Mouse (Mus musculus): ENCODE results near the gene Pi4ka. TPM values are rescaled to one million over a fixed set of nuclear protein-coding genes. Genes with fewer than 3 reads are reported as not detected.

The Pi4ka gene
- polyA plus RNA-seq, 1 experiment from 2014 or later, result 7.3 TPM

GRCm38 (mm10) chr16:17331116-17331515 lies 75.0 kb downstream of the Pi4ka start, which contains the start of gene Serpind1:
Gene Serpind1 (plus strand): TSS chr16:17331371.
- Histone ChIP-seq H3K4me2 (ENCODE audit: low read depth, low read length) (peak within 1 kb of the TSS; percentile 66), H3K9me3 (ENCODE audit: low read length) (no peaks in the 10 kb centered on the region), H3K27me3 (ENCODE audit: insufficient read depth, low read length) (no peaks in the 10 kb centered on the region), H3K4me3 (ENCODE audit: low read depth, low read length) (peak within 1 kb of the TSS; percentile 37), H3K36me3 (replicated peaks; ENCODE audit: insufficient read depth, low read length) (peaks cover 7% of the 10 kb centered on the region), H3K27ac (ENCODE audit: low read depth) (peak within 1 kb of the TSS; percentile 72), H3K9ac (replicated peaks) (0 out of 2 replicates have a peak within 1 kb of the TSS, but pooled peaks have one; percentile 16), H3K4me1 (ENCODE audit: insufficient read depth) (no peaks in the 10 kb centered on the region; the same call in 1 of the 2 replicates)
- ATAC-seq, result peak; percentile 86
- TF ChIP-seq EP300 (IDR thresholded peaks at IDR 0.05; ENCODE audit: low read depth) (no peak), CTCF (IDR thresholded peaks at IDR 0.05; ENCODE audit: low read depth) (no peak)
- 67% methylated on average over 2 of the region's 2 CpGs for WGBS (ENCODE audit: insufficient replicate concordance)
- DNase-seq, result no peak

DNA sequence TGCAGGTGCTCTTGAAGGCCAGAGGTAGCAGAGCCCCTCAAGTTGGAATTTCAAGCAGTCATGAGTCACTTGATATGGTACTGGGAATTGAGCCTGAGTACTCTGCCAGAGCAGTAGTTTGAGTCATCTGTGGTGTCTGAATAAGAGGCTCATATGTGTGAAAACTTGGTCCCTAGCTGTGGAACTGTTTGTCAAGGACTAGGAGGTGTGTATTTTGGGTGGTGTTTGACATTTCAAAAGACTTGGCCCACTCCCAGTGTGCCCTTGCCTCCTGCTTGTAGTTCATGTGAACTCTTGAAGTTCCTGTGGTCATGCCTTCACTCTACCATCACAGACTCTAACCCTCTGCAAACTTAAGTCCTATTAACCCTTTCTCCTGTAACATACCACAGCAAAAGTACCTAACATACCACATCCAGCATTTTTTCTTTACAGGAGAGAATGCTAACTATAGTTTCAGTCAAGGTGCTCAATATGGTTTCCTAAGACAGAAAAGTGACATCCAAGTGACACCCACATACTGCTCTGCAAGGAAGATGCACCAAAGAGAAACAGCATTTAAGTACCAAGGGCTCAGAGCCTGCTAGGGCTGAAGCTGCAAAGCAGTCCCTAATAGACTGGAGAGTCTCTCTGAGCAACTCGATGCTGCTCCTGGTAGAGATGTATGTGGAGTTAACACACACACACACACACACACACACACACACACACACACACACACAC lies 76.1 kb downstream of the Pi4ka start:
- Histone ChIP-seq H3K27me3 (ENCODE audit: insufficient read depth, low read length) (no peaks in the 10 kb centered on the region), H3K4me1 (ENCODE audit: insufficient read depth) (no peaks in the 10 kb centered on the region; the same call in 1 of the 2 replicates), H3K4me3 (ENCODE audit: low read depth, low read length) (no peak overlapping the region), H3K27ac (ENCODE audit: low read depth) (no peak overlapping the region), H3K9me3 (ENCODE audit: low read length) (no peaks in the 10 kb centered on the region), H3K4me2 (ENCODE audit: low read depth, low read length) (no peak overlapping the region), H3K9ac (replicated peaks) (no peak overlapping the region), H3K36me3 (replicated peaks; ENCODE audit: insufficient read depth, low read length) (peaks cover under 1% of the 10 kb centered on the region; the same call in 1 of the 2 replicates)
- TF ChIP-seq CTCF (IDR thresholded peaks at IDR 0.05; ENCODE audit: low read depth) (no peak), EP300 (IDR thresholded peaks at IDR 0.05; ENCODE audit: low read depth) (no peak)
- ATAC-seq (peak; percentile 22; the same call in 1 of the 2 replicates), DNase-seq (no peak)
- 71% methylated on average over 1 of the region's 1 CpGs for WGBS (ENCODE audit: insufficient replicate concordance)

- Histone ChIP-seq H3K9ac (replicated peaks) (no peak overlapping the region), H3K36me3 (replicated peaks; ENCODE audit: insufficient read depth, low read length) (peaks cover 3% of the 10 kb centered on the region; the same call in 1 of the 2 replicates), H3K4me2 (ENCODE audit: low read depth, low read length) (no peak overlapping the region), H3K4me3 (ENCODE audit: low read depth, low read length) (no peak overlapping the region), H3K4me1 (ENCODE audit: insufficient read depth) (no peaks in the 10 kb centered on the region), H3K9me3 (ENCODE audit: low read length) (no peaks in the 10 kb centered on the region), H3K27ac (ENCODE audit: low read depth) (no peak overlapping the region), H3K27me3 (ENCODE audit: insufficient read depth, low read length) (no peaks in the 10 kb centered on the region)
- no peak for TF ChIP-seq CTCF (IDR thresholded peaks at IDR 0.05; ENCODE audit: low read depth)
- TF ChIP-seq EP300 (IDR thresholded peaks at IDR 0.05; ENCODE audit: low read depth), result no peak
- WGBS (ENCODE audit: insufficient replicate concordance), result 82% methylated on average over 2 of the region's 2 CpGs
- DNase-seq (no peak), ATAC-seq (no peak)
Measured at GRCm38 (mm10) chr16:17326064-17326463, 80.0 kb downstream of the Pi4ka start.

GRCm38 (mm10) chr16:17324745-17325144 lies 81.4 kb downstream of the Pi4ka start:
- Histone ChIP-seq H3K36me3 (replicated peaks; ENCODE audit: insufficient read depth, low read length) (peaks cover 3% of the 10 kb centered on the region; the same call in 1 of the 2 replicates), H3K4me3 (ENCODE audit: low read depth, low read length) (no peak overlapping the region), H3K4me1 (ENCODE audit: insufficient read depth) (no peaks in the 10 kb centered on the region), H3K27ac (ENCODE audit: low read depth) (no peak overlapping the region), H3K4me2 (ENCODE audit: low read depth, low read length) (no peak overlapping the region), H3K27me3 (ENCODE audit: insufficient read depth, low read length) (no peaks in the 10 kb centered on the region), H3K9me3 (ENCODE audit: low read length) (no peaks in the 10 kb centered on the region), H3K9ac (replicated peaks) (no peak overlapping the region)
- DNase-seq (no peak), ATAC-seq (no peak)
- TF ChIP-seq EP300 (IDR thresholded peaks at IDR 0.05; ENCODE audit: low read depth) (no peak), CTCF (IDR thresholded peaks at IDR 0.05; ENCODE audit: low read depth) (no peak)
- WGBS (ENCODE audit: insufficient replicate concordance), result 82% methylated on average over 5 of the region's 5 CpGs

- Histone ChIP-seq H3K9ac (replicated peaks) (no peak overlapping the region), H3K36me3 (replicated peaks; ENCODE audit: insufficient read depth, low read length) (peaks cover 11% of the 10 kb centered on the region), H3K4me2 (ENCODE audit: low read depth, low read length) (no peak overlapping the region), H3K27ac (ENCODE audit: low read depth) (no peak overlapping the region), H3K9me3 (ENCODE audit: low read length) (no peaks in the 10 kb centered on the region), H3K4me3 (ENCODE audit: low read depth, low read length) (no peak overlapping the region), H3K27me3 (ENCODE audit: insufficient read depth, low read length) (no peaks in the 10 kb centered on the region), H3K4me1 (ENCODE audit: insufficient read depth) (no peaks in the 10 kb centered on the region)
- DNase-seq (no peak), ATAC-seq (no peak)
- no peak for TF ChIP-seq CTCF (IDR thresholded peaks at IDR 0.05; ENCODE audit: low read depth)
- WGBS (ENCODE audit: insufficient replicate concordance), result 63% methylated on average over 5 of the region's 5 CpGs
Measured at GRCm38 (mm10) chr16:17321481-17321880, 84.6 kb downstream of the Pi4ka start.

GRCm38 (mm10) chr16:17316554-17316953 lies 89.6 kb downstream of the Pi4ka start:
- Histone ChIP-seq H3K4me3 (ENCODE audit: low read depth, low read length) (no peak overlapping the region), H3K9ac (replicated peaks) (no peak overlapping the region), H3K4me2 (ENCODE audit: low read depth, low read length) (no peak overlapping the region), H3K36me3 (replicated peaks; ENCODE audit: insufficient read depth, low read length) (peaks cover 20% of the 10 kb centered on the region), H3K27me3 (ENCODE audit: insufficient read depth, low read length) (no peaks in the 10 kb centered on the region), H3K9me3 (ENCODE audit: low read length) (no peaks in the 10 kb centered on the region), H3K4me1 (ENCODE audit: insufficient read depth) (no peaks in the 10 kb centered on the region), H3K27ac (ENCODE audit: low read depth) (no peak overlapping the region)
- WGBS (ENCODE audit: insufficient replicate concordance), result 86% methylated on average over 7 of the region's 7 CpGs
- DNase-seq, result no peak
- no peak for ATAC-seq
- TF ChIP-seq EP300 (IDR thresholded peaks at IDR 0.05; ENCODE audit: low read depth) (no peak), CTCF (IDR thresholded peaks at IDR 0.05; ENCODE audit: low read depth) (no peak)

All from liver, postnatal 0 days (tissue).